Mouse (Mus musculus) cerebellum, postnatal 10 days (tissue): ENCODE measurements at regions not wholly inside any gene's neighbourhood (a gene's known extent, or its start where the extent isn't known, plus 50 kb on each side); places are given as distances from the start of the nearest gene placed in this dataset.

ENCODE experiments used
- DNase-seq, 2 experiments: peaks; one replicate each; pipeline ENCODE4 v3.0.0; 2021; ENCODE audit warnings: mixed read lengths in 2 of 2

DNA sequence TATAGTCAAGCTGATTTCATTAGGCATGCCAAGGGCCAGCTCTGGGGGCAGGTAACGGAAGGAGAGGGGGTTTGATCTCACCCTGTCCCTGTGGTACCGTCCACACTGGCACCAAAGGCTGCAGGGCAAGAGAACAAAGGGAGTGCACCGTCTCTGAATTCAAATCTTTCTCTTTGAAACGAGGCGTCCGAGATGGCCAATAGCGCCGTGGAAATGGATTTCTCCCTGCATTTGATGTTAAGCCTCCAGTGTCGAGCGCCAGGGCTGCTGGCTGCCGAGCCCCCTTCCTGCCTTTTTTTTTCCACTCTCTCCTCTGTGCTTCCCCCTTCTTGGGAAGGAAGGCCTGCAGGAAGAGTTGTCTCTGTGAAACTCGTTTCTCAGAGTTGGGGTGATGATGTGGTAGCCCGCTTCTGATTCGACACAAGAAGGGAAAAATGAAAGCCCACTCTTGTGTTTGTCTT is 235.5 kb downstream of the 3110018I06Rik start:
- no peak for DNase-seq

DNA sequence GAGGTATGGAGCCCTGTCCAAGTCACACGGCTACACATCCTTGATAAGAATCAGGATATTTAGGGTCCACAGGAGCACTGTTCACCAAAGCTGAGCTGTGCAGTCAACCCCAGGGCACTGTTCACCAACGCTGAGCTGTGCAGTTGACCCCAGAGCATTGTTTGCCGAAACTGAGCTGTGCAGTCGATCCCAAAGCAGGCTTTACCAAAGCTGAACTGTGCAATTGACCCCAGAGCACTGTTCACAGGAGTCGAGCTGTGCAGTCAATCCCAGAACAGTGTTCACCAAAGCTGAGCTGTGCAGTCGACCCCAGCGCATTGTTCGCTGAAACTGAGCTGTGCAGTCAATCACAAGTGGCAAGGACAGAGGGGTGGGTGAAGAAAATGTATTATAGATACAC is 236.0 kb downstream of the 3110018I06Rik start:
- no peak for DNase-seq

DNA sequence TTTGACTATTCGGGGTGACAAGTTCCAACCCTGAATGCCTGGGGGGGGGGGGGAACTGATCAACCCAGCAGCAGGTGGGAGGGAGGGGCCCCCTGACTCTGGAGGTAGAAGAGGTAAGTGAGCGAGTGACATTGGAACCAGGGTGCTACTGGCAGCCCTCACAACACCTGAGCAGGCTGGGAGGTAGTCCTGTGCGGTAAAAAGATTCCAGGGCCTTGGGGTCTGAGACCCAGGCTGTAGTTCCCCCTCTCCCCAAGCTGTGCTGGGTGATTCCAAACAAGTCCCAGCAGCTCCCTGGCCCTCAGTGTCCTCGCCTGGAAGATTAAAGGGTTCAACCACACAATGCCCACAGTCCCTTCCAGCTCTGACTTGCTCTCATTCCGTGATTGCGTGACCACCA is 240.4 kb downstream of the 3110018I06Rik start:
- no peak for DNase-seq

DNA sequence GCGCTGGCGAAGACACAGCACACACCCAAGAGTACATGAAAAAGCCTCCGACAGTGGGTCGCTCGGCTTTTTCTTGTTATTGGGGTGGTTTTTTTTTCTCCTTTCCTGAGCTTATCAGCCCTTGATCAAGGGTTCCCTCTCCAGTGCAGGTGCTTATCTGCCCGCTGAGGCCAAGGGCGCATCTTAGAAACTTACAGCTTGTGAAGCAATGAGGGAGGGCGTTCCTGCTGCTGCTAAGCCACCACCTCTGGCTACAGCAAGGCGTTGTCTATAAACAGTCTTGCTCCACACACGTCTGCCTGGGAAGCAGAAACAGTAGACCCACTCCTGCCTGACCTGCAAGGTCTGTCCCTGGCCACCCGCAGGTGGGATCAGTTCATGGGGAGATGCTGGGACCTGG is 240.9 kb downstream of the 3110018I06Rik start:
- no peak for DNase-seq

DNA sequence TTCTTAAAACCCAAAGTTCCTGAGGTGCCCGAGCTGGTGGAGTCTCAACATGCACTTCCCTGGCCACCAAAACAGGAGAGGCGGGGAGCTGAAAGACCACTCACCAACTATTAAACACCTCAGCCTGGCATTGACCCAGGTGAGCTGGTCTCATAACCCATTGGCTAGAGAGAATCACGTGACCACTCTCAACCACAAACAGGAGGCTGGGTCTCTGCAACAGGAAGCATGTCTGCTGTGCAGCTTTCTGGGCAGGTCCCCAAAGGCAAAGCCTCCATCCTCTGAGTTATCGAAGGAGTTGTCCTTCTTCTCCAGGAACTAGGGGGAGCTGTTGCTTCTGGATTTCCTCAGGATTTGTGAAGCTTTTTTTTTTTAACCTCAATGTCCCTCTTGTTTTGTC is 242.5 kb downstream of the 3110018I06Rik start:
- no peak for DNase-seq

DNA sequence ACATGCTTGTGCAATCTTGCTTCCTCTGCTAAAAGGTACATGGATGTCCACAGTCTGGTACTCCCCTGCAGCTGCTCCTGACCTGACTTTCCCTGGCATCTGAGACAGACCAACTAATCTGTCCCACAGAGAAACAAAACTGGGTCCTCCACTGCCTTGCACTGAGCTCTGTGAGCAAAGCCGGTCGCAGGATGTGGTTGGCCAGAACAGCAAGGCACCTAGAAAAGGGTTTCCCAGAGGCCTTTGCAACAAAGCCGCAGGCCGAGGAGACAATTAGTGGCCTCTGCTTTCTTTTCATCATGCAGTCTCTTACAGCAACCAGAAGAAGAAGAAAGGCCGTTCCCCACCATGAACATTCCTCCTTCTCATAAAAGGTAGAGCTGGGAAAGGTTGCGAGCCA is 246.1 kb downstream of the 3110018I06Rik start:
- no peak for DNase-seq

DNA sequence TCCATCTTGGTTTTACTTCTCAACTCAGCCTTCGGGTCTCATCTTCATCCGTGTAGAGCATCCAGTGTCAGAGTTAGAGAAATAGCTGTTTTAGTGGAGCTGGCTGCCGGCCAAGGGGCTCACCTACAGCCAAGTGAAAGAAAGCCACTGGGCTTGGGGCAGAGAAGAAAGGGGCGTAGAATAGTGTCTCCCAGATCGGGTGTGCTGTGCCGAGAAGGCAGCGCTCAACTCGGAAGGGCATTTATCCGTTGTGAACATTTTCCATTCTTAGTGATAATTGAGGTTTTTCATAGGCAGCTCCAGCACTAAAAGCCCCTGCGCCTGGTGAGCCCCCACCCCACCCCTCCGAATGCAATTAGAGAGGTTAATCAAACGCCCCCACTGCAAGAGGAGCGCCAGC is 254.2 kb downstream of the 3110018I06Rik start:
- no peak for DNase-seq

DNA sequence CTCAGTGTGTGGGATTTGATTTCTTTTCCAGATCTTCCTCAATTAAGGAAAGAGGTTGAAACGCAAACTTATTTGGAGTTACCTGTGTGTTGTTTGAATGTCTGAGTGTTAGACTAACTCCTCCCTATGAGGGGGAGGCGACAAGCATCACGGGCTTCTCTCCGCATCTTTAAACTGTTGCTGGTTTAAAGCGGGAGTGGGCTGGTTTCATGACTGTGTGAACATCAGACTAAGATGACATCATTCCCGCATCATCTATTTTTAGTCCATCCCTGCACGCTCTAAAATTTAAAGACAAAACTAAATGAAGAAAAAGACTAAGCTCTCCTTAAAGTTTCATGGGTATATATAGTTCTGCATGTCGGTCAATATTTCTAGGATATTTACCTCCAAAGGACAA is 256.4 kb downstream of the 3110018I06Rik start:
- no peak for DNase-seq

DNA sequence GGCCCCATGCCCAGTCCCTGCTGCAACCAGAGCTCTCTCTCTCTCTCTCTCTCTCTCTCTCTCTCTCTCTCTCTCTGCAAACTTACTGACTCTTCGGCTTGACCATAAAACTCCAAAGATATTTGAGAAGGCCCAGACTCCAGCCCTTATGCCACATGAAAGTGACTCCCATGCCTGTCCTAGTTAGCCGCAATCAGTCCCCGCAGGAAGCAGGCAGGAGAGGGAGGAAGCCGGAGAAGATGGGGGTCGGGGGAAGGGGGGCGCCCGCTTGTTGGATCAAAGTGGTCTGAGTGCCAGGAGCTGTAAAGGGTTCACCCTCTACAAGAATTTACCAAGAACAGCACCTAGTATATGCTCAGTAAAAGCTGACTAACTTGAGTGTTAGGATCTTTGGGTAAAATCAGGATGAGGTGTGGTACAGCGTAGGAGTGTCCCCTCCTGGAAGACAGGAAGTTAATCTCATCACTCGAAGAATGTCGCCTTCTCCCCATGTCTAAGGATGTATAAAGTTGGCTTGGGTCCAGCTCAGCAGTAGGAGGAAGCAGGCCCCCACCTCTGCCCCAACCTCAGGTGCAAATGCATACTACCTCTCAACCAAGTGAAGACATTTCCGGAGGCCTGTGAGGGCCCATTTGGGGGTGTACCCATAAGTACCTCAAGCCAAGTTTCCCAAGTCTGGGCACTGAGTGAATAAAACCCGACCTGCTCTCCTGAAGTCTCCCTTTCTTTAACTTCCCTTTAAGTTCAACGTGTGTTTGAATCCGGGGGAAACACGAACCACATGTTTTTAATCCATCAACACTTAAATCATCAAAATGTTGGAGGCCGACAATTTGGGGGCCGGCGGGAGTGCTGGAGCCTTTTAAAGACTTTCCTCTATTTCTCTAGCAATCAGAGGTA is 254.7 kb downstream of the Bcl11b start:
- no peak for DNase-seq

DNA sequence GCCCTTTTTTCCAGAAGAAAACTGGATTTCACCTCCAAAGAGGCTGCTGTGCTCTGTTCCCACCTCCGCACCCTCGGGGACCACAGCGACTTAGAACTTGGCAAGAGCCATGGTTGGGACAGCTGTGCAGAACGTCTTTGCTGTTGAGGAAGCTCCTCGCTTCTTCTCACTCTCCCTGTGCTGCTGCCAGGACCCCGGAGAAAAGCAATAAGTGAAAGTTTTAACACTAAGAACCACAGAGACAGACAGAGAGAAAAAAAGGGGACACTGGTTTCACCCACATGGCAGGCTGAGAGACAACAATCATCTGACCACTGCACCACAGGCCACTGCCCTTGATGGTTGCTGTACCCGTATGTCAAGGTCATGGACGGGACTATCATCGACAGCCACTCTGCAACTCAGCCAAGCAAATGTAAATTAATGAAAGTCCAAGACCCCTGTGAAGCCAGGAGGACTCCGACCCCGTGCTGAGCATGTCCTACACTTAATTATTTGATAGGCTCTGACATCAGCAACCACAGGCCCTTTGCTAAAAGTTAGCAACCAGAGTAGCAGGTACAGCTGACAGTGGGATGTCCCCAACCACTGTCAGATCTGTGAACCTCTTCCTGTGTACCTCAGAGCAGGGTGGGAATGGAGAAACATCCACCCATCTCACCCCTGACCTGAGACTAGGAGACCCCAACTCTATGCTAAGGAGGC is 253.9 kb downstream of the Bcl11b start:
- DNase-seq: no peak

DNA sequence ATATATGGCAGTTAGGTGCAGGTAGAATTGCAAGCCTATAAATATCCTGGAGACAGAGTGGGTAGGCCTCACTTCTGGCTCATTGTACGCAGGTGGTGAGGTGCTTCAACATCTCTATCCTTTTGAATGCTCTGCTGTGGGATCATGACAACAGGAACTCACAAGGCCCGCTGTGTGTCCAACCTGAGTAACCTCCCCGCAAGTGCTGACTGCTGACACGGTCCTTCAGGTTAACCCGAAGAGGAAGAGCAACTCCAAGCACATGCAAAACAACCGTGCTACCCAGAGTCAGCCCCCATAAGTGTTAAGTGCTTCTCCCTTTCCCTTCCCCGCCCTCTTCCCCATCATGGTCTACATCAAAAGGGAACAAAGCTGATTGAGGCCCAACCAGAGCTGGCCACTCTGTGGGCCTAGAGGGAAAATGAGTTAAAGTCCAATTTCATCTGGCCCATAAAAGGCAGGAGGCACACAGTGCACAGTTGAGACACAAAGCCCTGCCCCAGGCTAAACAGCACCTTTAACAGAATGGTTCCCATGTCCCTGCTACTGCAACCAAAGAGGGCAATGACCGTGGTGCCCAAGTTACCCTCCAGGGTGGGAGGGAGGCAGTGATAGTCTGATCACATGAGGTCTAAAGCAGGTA is 253.0 kb downstream of the Bcl11b start:
- DNase-seq: no peak

DNA sequence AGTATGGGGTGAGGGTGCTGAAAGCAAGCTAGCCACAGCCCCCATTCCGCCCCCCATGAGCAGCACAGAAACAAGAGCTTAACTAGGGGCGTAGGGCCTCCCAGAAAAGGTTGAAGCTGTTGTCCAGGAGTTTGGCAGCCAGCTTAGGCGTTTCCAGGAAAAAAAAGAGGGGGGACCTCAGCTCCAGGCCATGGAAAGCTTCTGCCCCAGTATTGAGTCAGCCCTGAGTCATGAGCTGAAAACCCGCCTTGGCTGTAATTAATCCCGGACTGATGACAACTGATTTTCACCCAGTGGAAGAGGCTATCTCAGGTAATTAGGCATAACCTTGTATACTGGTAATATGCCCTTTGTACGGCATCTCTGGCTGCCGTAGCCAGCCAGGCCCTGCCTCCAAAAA is 251.3 kb downstream of the Bcl11b start:
- no peak for DNase-seq

DNA sequence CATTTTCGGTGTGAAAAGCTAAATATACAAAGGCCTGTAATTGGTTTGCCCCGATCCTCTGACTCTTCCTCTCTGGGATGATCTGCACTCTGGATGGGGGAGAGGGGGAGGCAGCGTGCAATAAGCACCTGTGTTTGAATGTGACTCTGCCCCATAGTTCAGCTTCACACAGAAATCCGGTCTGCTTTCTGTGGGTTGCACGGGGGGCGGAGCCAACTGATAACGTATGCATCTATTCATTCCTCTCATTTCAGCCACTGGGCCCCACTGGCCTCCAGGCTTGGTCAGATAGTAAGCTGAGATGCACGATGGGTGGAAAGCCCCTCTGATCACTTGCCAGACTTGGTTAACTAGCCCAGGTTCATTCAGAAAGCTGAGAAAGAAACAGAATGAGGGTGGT is 250.8 kb downstream of the Bcl11b start:
- DNase-seq: no peak

DNA sequence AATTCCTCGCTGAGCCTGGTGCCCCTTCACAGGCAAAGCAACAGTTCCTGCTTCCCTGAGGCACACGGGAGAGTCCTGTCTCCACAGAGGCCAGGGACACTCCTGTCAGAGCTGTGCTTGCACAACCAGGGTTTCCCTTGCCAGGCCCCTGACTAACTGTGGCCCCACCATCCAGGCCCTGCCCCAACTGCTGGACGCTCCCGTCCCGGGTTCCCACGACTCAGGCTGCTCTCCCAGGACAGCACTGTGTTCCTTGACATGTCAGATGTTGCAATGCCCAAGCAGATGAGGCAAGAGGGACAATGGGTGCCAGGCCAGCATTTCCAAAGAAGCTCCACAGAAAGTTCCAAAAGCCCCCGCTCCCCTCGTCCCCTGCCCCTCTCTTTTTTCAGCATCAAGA is 250.4 kb downstream of the Bcl11b start:
- DNase-seq: no peak

DNA sequence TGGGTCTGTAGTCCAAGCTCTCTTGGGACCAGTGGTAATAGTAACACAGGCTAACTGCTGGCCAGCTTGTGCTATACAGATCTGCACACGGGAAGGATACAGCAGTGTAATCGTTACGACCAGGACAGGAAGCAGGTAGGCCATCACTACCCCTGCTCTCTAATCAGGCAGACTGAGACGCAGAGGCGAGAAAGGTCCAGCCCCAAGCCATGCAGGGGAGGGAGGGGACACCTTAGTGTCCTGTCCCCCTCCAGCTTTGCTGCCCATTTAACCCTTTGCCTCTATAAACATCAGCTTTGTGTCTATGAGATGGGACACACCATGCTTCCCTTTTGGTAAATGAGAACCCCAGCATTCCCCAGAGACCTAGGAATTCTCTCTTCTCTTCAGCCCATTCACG is 249.9 kb downstream of the Bcl11b start:
- DNase-seq: no peak

DNA sequence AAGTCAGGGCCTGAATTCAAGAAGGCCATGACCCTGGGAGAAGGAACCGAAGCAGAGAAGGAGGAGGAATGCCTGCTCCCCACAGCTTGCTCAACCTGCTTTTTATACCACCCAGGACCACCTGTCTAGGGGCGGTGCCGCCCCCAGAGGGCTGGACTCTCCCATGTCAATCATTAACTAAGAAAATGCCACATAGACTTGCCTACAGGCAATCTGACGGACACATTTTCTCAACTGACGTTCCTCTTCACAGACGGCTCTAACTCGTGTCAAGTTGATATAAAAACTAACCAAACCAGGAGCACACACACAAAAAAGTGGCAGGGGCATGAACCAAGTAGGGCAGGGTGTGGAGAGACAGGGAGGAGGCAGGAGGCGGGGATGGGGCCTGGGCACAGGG is 248.5 kb downstream of the Bcl11b start:
- no peak for DNase-seq

DNA sequence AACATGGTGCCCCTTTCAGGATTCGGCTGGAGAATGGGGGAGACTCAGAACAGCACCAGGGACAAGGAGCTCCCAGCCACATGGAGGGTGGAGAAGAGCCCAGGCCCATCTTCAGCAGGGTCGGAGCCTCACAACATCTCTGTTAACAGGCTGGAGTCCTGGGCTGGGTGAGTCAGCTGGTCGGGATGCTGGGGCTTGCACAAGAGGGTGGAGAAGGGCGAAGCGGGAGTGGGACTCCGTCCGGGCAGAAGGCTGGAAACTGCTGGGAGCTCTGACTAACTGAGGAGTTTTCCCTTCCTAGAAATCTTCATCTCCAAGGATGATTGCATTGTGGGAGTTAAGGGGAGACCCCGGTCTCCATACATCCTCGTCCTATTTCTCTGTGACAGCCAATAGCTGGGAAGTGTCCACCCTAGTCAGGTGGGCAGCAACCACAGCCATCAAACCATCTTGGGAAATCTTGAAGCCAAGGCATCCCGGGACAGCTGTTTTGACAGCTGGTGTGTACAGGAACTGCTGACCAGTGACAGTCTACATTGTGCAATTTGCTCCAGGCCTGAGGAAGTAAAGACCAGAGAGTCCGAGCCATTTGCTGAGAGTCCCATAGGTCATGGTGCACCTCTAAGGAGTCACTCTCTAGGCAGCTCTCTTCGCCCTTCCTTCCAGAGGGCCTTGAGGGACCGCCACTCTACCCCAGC is 247.4 kb downstream of the Bcl11b start:
- DNase-seq: no peak

DNA sequence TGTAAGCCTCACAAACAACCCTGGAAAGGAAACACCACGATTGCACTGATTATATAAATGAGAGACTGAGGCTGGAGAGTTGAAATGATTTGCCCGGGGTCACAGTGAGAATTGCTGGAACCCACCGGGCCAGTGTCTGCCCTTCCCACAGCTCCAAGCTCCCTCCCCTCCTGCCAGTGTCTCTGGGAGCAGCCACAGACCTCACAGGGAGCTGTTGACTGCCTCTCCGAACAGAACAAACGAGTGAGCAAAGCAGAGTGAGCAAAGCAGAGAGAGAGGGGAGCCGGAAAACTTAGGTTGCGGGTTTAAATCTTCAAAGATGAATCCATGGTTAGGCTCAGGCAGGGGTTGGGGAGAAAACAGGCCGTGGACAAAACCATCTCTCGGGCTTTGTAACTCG is 246.2 kb downstream of the Bcl11b start:
- no peak for DNase-seq

DNA sequence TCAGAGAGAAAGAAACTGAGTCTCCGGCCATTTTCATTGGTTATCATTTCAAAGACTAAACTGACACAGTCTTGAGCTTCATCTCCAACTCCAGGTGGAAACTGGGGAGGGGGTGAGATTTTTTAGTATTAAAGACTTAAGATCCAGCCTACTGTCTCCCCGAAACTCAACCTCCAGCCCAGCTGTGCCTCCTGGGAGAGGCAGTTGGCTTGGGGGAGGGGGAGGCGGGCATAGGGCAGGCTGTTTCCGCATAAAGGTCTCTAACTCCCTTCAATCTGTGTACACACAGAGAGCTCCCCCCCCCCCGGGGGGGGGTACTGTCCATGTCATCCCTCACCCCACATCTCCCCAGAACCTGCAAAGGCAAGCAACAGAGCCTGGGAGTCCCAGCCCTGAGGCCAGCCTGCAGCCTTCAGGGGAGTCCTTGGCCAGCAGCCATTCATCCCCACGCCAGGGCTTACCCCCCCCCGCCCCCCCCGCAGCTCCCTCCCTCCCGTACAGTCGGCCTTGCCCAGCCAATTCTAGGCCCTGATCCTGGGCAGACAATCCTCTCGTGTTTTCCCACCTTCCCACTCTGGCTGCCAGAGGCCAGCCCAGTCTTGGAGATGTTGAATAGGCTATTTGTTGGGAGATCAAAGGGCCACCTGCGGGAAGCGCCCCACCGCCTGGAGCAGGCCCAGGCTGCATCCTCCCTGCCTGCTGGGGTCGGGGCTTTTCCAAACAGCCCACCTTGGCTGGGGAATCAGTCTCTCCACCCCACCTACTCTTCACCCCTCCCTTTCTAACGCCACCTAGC is 245.2 kb downstream of the Bcl11b start:
- DNase-seq: peak; percentile 15 to 41

DNA sequence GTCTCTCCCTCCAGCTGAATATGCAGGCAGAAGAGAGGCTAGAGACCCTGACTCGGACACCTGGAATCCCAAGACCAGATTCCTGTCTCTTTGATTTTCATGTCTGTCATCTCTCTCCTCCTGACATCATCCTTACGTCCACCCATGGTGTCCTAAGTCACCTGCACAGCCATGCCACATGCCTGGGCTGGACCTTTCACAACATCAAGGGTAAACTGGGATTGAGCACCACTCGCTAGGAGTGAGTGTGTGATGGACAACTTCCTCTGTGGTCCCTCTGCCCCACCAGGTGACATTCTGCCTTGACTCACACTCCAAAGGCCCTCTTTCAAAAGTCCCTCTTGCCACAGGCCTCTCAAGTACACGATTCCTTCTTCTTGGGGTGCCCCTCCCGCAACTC is 244.1 kb downstream of the Bcl11b start:
- DNase-seq: no peak

DNA sequence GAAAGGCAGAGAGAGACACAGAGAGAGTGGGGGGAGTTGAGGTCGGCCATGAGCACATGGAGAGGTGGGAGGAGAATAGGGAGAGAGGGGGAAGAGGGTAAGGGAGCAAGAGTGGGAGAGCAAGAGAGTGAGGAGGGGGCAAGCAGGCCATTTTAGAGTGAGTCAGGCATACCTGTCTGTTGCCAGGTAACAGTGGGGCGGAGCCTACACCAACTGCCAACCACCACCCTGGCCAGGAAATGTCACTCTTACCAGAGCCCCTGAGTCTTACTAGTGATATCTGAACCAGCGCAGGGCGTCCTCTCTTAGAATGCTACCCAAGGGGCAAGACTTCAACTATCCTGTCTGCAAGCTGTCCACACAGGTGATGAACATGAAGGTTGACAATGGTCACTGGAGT is 243.5 kb downstream of the Bcl11b start:
- no peak for DNase-seq

DNA sequence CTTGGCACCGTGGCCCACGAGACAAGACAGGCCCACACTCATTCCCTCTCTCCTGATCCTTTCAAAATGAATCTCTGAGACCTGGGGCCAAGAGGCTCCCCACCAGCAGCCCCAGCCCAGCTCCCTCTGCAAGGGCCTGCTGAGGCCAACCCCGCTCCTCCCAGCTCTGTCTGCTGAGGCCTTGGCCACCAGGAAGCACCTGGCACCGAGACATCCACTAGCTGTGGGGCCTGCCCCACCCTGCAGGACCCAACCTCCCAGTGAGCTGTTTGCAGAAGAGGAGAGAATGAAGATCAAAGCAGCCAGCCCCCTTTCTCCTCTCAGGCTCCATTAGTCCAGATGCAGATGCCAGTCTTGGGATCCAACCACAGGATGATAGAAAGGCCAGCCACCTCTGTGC is 241.3 kb downstream of the Bcl11b start:
- no peak for DNase-seq
